Mouse (Mus musculus) left cerebral cortex, postnatal 25 days (tissue): ENCODE results near the gene Spred2. TPM values are rescaled to one million over a fixed set of nuclear protein-coding genes. Genes with fewer than 3 reads are reported as not detected.
A peak's percentile ranks its signal among the peaks of the same experiment; 100 is the strongest.

ENCODE experiments used
- DNase-seq, 2 experiments: peaks; one replicate each; pipeline ENCODE4 v3.0.0; 2022; ENCODE audit warnings: low spot score in 2 of 2, mixed read lengths in 1 of 2
- intact Hi-C: fragments of 180-260 bp; cut with DNase I; formaldehyde crosslinking; loops from one replicate; pipeline ENCODE4 v1.15.1; 2025
- total RNA-seq, 2 experiments: library from RNA; stranded (reverse); gene quantifications; 2 replicates each; pipeline ENCODE4 v1.2.3; 2021

Gene Spred2
- total RNA-seq, 2 experiments from 2014 or later, result 83.7 to 110 TPM

DNA sequence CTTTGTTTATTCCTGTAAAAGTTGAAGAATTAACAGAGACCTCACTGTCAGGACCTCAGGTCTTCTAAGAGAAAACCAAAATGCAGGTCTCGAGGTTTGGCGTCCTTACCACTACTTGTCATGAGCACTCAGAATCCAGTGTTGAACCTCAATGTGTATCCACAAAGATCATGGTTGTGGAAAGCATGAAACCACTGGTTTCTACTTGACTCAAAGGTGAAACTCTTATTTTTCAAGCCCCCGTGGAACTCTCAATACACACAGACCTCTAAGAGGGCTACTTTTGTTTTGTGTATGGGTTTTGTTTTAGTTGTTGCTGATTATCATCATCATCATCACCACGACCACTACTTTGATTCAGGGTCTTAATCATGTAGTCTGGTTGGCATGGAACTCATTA is 2.0 kb upstream of the Spred2 start:
- intact Hi-C loops, result no loop called here
- no peak for DNase-seq

DNA sequence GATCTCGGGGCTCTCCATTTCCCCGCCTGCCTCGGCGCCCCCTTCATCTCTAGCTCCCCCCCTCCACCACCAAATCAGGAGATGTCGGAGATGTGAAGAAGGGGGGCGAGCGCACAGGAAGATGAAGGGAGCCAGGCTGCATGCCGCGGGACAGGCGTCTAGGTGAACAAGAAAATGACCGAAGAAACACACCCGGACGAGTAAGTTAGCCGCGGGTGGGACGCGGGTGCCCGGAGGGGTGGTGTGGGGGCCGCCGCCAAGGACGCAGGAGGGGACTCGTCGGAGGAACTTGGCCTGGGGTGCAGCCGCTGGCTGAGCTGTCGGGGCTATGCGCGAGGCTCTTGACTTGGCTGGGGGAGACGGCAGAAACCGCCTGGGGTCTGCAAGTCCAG is 578 bp downstream of the Spred2 start:
- intact Hi-C loops, result loop anchor here (1.0 to 5.0 kb wide), 5 partner anchors 20 to 114 kb away; no protein-coding TSS in a partner anchor
- peak; percentile 46 to 51 for DNase-seq

GRCm38 (mm10) chr11:19925149-19925975 is 1.2 kb downstream of the Spred2 start:
- DNase-seq, result peak; percentile 78 to 80
- intact Hi-C loops, result loop anchor here (2.0 to 5.0 kb wide), 3 partner anchors 19 to 57 kb away; no protein-coding TSS in a partner anchor

DNA sequence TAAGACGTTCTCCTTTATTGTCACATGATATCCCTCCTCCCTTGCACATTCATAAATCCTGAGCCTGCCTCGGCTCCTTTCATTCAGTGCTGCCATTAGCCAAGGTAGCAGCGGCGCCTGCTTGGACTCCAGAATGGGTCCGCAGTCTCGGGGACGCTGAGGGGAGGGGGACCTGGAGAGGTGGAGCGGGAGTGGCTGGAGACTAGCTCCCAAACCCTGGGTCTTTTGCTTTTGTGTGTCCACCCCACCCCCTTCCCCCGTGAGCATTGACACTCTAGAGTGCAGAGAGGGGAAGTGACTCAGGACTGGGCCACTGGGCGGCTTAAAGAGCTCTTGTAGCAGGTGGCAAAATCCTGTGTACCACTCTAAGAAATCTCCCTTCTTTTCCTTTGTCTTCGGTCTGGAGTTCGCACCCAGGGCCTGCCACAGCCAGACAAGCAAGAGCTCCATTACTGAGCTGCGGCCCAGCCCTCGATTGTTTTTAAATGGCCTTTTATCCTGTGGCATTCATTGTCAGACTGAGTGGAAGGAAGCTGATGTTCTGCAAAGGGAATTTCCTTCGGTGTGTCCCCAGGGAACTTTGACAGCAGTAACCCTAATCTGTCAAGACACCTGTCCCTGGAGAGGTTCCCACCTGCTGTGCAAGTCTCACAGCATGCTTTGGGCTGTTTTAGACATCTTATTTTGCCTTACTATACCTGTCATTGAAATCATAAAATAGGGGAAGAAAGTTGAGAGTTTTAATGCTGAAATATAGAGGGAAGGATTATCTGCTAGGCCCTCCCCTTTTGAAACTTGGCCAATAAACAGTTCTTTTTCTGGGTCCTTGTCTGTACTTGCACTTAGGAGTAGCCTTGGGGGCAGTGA is 2.0 kb downstream of the Spred2 start:
- DNase-seq, result no peak
- intact Hi-C loops, result loop anchor here (2.0 to 5.0 kb wide), 3 partner anchors 19 to 56 kb away; no protein-coding TSS in a partner anchor

DNA sequence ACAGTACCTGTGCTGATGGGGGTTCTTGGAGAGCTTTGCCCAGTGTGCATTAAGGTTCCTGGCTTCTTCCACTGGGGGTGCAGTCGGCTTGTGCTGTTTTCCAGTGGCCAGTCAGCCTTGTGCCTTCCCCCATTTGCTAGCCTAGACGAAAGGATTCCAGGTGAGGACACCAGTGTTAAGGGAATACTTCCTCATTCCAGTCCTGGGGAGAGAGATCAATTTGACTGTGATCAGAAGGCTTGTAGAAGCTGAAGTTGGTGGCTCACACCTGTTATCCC is 2.6 kb downstream of the Spred2 start:
- intact Hi-C loops, result loop anchor here (5.0 kb wide), 1 partner anchor 56 kb away; no protein-coding TSS in a partner anchor

GRCm38 (mm10) chr11:19928633-19929032 is 4.5 kb downstream of the Spred2 start:
- DNase-seq, result no peak
- intact Hi-C loops, result loop anchor here (5.0 kb wide), 1 partner anchor 54 kb away; no protein-coding TSS in a partner anchor

More for the DNA sequence above, 2.6 kb downstream of the Spred2 start:
- DNase-seq, result no peak

DNA sequence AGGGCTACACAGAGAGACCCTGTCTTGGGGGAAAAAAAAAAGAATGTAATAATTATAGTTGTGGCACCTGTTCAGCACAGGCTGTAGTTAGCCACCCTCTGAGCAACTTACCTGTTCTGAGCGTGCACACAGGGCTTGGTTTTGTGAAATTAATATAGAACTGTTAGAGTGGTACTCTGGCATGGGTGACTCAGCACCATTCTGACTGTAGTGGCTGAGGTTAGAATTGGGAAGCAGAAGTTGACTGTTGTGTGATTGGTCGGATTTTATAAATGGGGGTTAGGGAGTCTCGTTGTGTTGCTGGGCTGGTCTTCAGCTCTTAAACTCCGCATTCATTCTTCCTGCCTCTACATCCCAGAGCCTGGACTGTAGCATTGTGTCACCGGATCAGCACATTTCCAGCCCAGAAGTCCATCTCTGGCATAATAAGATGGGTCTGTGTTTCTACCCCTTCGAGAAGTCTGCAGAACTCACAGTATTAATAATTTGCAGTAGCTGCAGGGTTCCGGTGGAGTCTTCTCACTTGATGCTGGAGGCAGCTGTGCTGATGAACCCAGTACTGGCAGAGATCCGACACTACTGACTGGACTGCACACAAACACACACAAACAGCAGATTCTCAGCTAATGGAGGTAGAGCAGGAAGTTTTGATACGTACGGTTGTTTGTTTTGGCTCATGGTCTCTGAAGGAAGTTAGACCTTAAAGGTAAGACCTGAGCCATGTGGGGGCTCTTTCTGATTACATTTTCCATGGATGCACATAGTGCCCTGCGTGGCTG is 5.1 kb downstream of the Spred2 start:
- DNase-seq, result no peak
- intact Hi-C loops, result loop anchor here (5.0 kb wide), 1 partner anchor 53 kb away; no protein-coding TSS in a partner anchor

- no peak for DNase-seq
- intact Hi-C loops, result no loop called here
Measured at GRCm38 (mm10) chr11:19931569-19932230, 7.5 kb downstream of the Spred2 start.

- no peak for DNase-seq
- intact Hi-C loops, result no loop called here
Measured at GRCm38 (mm10) chr11:19932983-19933511, 8.9 kb downstream of the Spred2 start.

DNA sequence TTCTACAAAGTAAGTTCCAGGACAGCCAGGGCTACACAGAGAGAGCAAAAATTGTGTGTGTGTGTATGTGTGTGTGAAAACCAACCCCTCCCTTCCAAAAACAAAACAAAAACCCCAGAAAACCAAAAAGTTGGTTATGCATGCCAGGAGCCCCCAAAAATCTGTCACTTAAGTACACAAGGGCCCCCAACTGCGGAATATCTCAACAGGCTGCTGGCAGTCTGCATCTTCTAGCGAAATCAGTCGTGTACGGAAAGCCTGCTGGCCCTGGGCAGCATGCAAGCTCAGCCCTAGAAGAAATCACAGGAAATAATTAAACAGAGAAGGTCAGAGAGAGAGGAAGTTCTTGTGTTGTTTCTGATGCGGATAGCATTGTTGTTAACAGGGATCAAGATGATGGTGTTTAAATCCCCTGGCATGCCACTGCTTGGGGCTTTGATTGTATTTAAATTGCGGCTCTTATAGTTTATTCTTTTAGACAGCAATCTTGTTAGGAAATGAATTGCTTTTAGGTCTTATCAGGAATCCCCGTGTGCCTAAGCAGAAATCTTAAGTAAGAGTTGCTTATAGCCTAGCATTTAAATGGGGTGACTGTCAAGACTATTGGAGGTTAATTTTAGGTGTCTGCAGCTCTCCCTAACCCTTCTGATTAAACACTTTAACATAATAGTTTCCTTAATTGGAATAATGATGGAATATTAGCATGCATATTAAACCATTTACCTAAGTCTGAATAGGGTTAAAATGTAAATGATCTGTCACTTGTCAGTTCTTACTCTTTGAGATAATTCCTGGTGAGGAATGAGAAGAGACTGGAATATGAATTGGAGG is 11.6 kb downstream of the Spred2 start:
- no peak for DNase-seq
- intact Hi-C loops, result no loop called here

- intact Hi-C loops, result no loop called here
- DNase-seq, result no peak
Measured at GRCm38 (mm10) chr11:19938456-19939004, 14.4 kb downstream of the Spred2 start.

DNA sequence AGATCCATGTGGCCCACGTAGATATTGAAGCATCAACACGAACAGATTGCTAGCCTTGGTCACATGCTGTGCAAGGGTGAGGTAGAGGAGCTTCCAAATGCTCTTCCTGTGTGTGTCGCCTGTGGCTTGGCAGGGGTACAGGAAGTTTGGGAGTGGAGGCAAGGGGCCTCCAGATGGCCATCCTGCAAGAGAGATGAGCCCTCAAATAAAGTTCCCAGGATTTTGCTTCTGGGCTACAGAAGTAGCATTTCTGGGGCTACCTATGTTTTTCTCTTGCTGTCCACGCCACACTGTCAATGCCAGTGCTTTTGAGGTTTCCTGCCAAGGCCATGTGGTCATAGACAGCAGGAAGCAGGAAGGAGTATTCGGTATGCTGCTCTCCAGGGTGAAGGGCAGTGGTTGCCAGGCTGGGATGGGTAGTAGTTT is 15.1 kb downstream of the Spred2 start:
- peak in 1 of 2 experiments; percentile 44 for DNase-seq
- intact Hi-C loops, result no loop called here

DNA sequence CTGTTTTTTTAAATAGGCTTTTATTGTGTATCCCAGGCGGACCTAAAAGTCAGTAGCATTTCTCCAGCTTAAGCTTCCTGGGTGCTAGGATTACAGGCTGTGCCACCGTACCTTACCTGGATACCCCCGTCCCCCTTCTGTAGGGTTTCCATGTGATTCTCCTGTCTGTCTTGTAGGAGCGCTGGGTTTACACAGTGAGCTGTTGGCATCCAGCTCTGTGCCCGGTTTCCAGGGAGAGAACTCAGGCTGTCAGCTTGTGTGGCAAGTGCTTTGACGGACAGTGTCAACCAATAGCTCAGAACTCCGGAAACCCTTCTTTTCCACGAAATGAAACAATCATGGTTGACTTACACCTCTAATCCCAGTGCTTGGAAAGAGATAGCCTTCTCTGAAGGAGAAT is 15.7 kb downstream of the Spred2 start:
- no peak for DNase-seq
- intact Hi-C loops, result no loop called here

GRCm38 (mm10) chr11:19941156-19941777 is 17.1 kb downstream of the Spred2 start:
- DNase-seq, result no peak
- intact Hi-C loops, result no loop called here

- intact Hi-C loops, result no loop called here
- no peak for DNase-seq
Measured at GRCm38 (mm10) chr11:19941978-19942377, 17.8 kb downstream of the Spred2 start.

GRCm38 (mm10) chr11:19943753-19944152 is 19.6 kb downstream of the Spred2 start:
- intact Hi-C loops, result loop anchor here (2.0 kb wide), 1 partner anchor 19 kb away; the partner anchor contains the start of gene Spred2
- no peak for DNase-seq

DNA sequence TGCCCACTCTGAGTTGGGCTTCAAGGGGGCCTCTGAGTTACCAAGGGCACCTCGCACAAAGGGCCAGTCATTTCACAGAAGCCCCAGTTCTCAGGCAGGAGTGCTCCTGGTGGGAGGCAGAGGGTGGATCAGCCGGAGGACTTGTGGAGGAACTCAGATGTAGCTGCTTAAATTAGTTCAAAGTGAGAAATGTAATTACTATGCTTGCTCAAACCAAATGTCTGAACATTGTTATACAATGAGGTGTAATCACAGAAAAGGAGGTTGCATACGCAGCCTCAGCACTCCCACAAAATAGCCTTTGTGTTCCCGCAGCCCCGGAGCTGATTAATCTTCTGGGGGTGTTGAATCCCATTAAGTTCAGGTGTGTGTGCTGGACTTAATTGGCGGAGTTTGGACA is 20.5 kb downstream of the Spred2 start:
- intact Hi-C loops, result loop anchor here (2.0 kb wide), 1 partner anchor 20 kb away; the partner anchor contains the start of gene Spred2
- peak in 1 of 2 experiments; percentile 80 for DNase-seq
